Mouse (Mus musculus) brain, embryonic 14.5 days (tissue): Measurements from ENCODE around the gene Galnt14. TPM values are rescaled to one million over a fixed set of nuclear protein-coding genes. Genes with fewer than 3 reads are reported as not detected.

ENCODE experiments used
- DNase-seq: peaks from one replicate; pipeline ENCODE4 v3.0.0-alpha.2; 2011; ENCODE audit warnings: low read depth
- CTCF ChIP-seq: fragments of 200-500 bp; IDR thresholded peaks from 2 replicates; pipeline ENCODE4 v1.5.1; 2012; ENCODE audit warnings: inconsistent platforms, mild to moderate bottlenecking, moderate library complexity, borderline replicate concordance; ENCODE audit not compliant: insufficient read depth, insufficient read length; ENCODE audit errors: extremely low read depth
- POLR2A ChIP-seq: fragments of 200-500 bp; IDR thresholded peaks from 2 replicates; pipeline ENCODE4 v1.6.1; 2012; ENCODE audit warnings: mild to moderate bottlenecking, inconsistent platforms, borderline replicate concordance; ENCODE audit not compliant: poor library complexity, insufficient read depth, insufficient read length, severe bottlenecking; ENCODE audit errors: extremely low read depth
- polyA plus RNA-seq: library from polyadenylated mRNA; depleted of rRNA; stranded (reverse); fragments of >200 nt; gene quantifications from 2 replicates; pipeline ENCODE4 v1.2.3, GENCODE M21; 2012

Gene Galnt14
- polyA plus RNA-seq, 1 experiment = 16.0 TPM

DNA sequence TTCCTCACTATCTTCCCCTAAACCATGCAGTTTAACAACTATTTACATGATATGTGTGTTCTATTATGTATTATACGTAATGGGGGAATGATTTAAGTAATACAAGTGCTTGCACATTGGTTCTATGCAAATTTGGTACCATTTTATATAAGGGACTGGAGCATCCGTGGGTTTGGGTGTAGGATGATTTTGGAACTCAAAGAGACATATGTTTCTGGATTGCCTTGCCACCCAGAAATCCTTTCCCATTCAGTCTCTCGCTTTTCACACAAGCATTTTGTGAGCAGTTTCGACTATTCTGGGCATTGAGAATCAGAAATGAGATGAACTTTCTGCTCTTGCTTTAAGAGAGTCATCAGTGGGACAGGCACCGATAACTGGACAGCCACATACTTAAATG lies 190.9 kb downstream of the Galnt14 start:
- no peak for DNase-seq
- TF ChIP-seq POLR2A (no peak), CTCF (no peak)

DNA sequence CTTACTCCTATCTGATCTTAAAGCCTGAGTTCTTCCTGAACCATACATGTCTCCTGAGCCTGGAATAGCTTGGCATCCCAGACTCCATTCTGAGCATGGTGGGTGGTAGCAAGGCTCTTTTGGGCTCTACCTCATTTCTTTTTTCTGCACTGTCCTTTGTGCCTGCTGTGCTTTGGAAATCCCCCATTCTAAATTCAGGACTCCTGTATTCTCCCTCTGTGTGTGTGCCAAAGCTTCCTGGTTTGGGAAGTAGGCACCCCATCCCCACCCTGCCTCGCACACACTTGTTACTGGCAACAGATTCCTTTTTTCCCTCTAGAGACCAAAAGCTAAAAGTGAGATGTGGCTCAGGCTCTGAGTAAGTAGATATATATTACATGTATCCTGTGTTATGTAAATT lies 191.9 kb downstream of the Galnt14 start:
- TF ChIP-seq CTCF (no peak), POLR2A (no peak)
- no peak for DNase-seq

DNA sequence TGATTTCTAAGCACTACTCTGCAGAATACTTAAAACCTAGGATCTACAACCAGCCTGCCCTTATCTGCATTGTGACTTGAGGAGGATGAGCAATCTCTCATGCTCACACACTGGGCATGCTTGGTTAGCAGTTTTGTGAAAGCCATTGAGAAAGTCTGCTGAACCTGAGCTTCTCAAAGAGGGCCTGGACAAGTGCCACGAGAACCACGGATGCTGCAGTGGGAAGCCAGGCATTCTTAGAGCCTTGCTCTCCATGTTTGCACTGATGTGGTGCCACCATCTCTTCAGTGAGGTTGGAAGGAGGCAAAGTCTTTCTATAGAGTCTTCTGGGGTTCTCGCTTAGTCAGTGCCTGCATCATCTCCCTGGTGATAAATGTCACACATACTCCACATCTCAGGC lies 194.7 kb downstream of the Galnt14 start:
- no peak for DNase-seq
- TF ChIP-seq POLR2A = no peak
- TF ChIP-seq CTCF = no peak

DNA sequence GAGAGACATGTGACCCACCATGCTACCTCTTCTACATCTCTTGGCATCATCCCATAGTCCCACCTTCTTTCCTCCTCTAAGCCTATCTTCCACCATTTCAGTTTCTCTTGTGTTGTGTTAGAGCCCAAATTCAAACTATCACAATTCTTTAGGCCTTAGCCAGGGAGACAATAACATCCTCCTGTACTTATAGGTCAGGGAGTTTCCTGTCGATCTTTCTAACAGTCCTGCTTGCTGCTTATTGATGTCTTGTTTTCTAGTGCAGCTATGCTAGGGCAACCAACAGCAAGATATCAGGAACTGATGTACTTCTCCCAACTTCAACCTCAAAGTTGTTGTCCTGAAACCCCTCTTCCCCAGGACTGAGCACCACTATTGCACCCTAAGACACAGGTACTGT lies 195.4 kb downstream of the Galnt14 start:
- TF ChIP-seq CTCF (no peak), POLR2A (no peak)
- DNase-seq = no peak

DNA sequence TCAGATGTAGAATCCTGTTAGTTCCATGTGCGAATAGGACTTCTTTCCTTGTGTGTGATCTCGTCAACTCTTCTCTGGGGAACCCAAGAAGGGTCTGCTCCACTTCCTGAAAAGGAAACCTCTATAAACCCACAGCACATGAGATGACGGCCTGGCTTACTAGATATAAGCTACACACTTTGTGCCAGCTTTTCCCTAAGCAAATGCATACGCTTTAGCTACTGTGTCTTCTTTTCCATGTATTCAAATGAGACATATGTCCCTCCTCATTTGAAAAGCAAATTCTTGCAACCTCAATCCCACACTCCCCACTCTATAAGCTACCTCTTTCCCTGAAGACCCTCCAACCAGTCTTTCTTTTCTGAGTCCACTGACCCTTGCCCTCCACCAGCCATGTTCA lies 196.0 kb downstream of the Galnt14 start:
- DNase-seq = peak; percentile 11
- TF ChIP-seq POLR2A (no peak), CTCF (no peak)

DNA sequence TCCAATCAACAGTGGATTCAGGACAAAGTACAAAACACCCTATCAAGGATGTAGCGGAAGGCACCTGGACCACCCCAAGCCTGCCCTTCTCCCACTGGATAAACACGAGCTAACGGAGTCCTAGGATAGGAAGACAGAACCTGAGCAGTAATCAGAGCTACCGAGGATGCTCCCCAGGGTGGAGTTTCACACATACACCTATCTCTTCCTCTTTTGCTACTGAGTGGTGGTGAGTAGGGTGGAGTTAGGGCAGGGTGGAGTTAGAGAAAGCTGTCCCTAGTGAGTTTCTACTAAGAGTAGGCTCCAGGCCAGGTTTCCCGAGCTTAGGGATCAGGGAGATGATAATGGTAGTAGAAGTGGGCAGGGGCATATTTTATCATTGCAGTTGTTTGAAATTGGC lies 197.4 kb downstream of the Galnt14 start:
- no peak for DNase-seq
- TF ChIP-seq CTCF (no peak), POLR2A (no peak)

DNA sequence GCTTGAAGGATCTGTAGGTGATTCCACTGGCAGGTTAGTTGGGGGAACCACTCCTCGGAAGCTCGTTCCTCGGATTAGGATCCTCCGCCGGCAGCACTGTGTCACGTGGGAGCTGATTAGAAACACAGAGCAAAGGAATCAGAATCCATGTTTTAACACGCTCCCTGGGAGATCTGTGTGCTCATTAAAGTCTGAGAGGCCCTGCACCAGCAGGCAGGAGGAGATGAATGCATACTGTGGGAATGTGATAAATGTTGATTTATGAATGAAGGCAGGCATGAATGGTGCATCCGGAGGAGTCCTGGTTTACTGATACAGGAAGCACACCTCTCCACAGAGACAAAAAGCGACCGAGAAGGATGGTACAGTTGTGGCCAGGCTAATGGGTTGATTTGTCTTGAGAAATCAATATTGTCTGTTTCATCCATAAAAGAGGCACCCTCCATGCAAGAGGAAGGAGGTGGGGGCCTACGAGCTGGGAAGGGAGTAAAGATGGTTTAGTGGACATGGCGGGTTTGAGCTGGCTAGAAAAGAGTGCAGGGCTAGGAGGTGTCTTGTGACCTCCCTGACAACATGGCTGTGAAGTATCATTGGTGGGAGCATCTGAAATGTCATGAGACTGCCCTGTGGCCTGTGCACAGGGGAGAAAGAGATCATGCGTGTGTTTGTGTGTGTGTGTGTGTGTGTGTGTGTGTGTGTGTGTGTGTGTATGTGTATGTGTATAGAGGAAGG lies 202.3 kb downstream of the Galnt14 start:
- TF ChIP-seq POLR2A (no peak), CTCF (no peak)
- peak; percentile 85 for DNase-seq

DNA sequence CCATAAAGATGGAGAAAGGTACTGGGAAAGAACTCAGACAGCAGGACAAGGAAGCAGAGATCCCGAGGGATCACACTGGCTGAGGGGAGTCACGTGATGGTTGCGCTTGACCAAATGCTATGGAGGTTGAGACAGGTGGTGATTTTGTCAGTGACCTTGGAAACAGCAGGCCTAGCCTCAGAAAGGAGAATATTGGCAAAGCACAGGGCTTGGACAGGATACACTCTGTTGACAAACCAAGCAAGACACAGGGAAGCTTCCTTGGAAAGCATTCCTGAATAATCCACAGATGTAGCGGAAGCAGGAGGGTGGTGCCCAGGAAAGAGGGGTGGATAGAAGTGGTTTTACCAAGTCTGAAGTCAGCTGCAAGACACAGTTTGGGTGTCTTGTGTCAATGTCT lies 206.1 kb downstream of the Galnt14 start:
- TF ChIP-seq CTCF (no peak), POLR2A (no peak)
- no peak for DNase-seq

DNA sequence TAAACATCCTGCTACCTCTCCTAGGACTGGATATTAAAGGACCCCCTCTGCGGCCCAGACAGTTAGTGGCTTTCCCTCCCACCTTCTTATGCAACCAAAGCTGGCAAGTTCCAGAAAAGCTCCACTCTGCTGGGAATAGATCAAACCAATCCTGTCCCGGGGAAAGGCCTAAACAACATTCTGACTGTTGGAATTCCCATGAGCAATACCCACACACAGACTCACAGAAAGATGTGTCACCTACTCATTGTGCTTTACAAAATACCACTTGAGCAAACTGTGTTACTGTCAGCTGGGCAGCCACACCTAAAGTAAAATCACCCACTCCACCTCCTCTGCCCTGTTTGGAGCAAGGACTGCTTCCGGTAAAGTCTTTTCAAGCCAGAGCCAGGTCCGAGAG lies 207.6 kb downstream of the Galnt14 start:
- no peak for TF ChIP-seq POLR2A
- TF ChIP-seq CTCF = no peak
- DNase-seq = no peak

DNA sequence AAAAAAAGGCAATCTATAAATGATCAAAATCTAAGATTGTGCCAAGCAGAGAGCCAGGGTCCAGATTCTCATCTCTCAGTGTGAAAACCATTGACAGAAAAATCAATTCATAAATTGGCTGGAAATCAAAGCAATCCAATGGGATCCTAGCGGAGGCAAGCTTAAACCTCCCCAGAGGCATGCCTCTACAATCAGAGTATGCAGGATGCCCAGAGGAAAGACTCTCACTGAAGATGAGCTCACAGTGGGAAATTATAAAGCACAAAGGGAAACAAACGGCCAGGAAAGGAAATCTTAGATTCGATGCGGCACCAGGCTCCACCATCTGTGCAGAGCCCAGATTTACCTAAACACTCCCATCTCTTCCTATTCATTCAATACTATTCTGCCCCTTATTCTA lies 220.7 kb downstream of the Galnt14 start:
- peak; percentile 55 for DNase-seq

DNA sequence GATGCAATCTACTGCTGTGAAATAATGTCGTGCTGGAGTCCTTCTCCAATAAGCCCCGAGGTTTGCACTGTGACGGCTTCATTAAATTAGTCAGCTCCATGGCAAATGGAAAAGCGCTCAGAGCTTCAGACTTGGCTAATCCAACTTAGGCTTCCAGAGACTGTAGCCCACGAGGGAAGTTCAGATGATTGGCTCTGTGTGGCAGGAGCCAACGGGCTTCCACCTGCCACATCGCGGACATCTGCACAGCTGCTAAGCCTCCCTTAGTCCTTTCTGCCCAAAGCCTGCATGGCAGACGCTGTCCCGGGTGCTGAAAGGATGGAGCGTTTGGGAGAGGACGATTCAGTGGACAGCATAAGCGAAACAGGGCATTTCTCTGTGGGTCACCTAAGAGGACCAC lies 222.5 kb downstream of the Galnt14 start:
- TF ChIP-seq POLR2A (no peak), CTCF (no peak)
- peak; percentile 68 for DNase-seq

More for the DNA sequence above, 220.7 kb downstream of the Galnt14 start:
- TF ChIP-seq POLR2A (no peak), CTCF (no peak)

DNA sequence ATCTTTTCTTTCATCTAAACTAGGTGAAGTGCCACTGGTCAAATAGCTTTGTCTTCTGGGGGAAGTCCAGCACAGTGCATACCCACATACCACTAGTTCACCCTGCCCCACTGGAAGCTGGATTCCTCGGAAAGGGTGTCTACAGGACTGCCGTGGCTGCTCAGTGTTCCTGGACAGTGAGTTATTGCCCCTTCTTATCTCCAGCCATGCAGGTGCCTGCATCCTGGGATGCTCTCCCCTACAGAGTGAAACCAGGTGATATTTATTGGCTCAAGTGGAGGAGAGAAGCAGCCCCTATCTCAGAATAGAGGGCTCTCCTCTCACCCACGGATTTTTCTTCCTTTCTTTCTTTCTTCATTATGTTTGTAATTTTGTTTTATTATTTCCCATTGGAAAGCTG lies 222.9 kb downstream of the Galnt14 start:
- DNase-seq = no peak
- TF ChIP-seq CTCF (no peak), POLR2A (no peak)
